Mouse (Mus musculus) megakaryocyte, embryonic 14.5 days (primary cell): ENCODE data around the gene Celsr2. TPM values are rescaled to one million over a fixed set of nuclear protein-coding genes. Genes with fewer than 3 reads are reported as not detected.
A peak's percentile ranks its signal among the peaks of the same experiment; 100 is the strongest.

ENCODE experiments used
- H3K27me3 ChIP-seq: replicated peaks from 2 replicates; pipeline ENCODE3; 2012; ENCODE audit warnings: inconsistent platforms
- H3K36me3 ChIP-seq: replicated peaks from 2 replicates; pipeline ENCODE3; 2012; ENCODE audit warnings: low read length, inconsistent platforms, mixed read lengths
- H3K4me1 ChIP-seq: 2 replicates; pipeline ENCODE4 v1.6.1; 2012; ENCODE audit warnings: inconsistent platforms
- H3K4me3 ChIP-seq: replicated peaks from 2 replicates; pipeline ENCODE3; 2012; ENCODE audit warnings: moderate library complexity, mild to moderate bottlenecking, inconsistent platforms
- H3K9me3 ChIP-seq: 2 replicates; pipeline ENCODE4 v1.6.1; 2012; ENCODE audit warnings: inconsistent platforms
- FLI1 ChIP-seq: IDR thresholded peaks from 2 replicates; pipeline ENCODE4 v1.6.1; 2012; ENCODE audit warnings: low read length, inconsistent platforms, mixed read lengths
- GATA1 ChIP-seq: IDR thresholded peaks from 3 replicates; pipeline ENCODE4 v1.6.1; 2012; ENCODE audit warnings: mixed read lengths, low read length, inconsistent platforms, borderline replicate concordance
- polyA plus RNA-seq: library from polyadenylated mRNA; stranded (reverse); fragments of >175 nt; gene quantifications from 2 replicates; pipeline ENCODE4 v1.2.3, GENCODE M21; 2012; ENCODE audit warnings: low replicate concordance; ENCODE audit not compliant: insufficient read depth

The Celsr2 gene
- polyA plus RNA-seq, 1 experiment, result 7.8 TPM

GRCm38 (mm10) chr3:108383485-108384354, 31.6 kb downstream of the Celsr2 start, which contains the start of gene Psrc1:
TSS of gene Psrc1 (plus strand) at chr3:108383839.
- Histone ChIP-seq H3K4me3 (peak within 1 kb of the TSS; percentile 98), H3K9me3 (no peaks in the 10 kb centered on the region), H3K4me1 (peaks cover 84% of the 10 kb centered on the region), H3K36me3 (peaks cover 43% of the 10 kb centered on the region), H3K27me3 (no peaks in the 10 kb centered on the region)
- TF ChIP-seq FLI1 (no peak), GATA1 (no peak)

- Histone ChIP-seq H3K4me1 (peaks cover 83% of the 10 kb centered on the region), H3K4me3 (peak overlapping the region; percentile 98), H3K36me3 (peaks cover 29% of the 10 kb centered on the region), H3K27me3 (no peaks in the 10 kb centered on the region), H3K9me3 (no peaks in the 10 kb centered on the region)
- TF ChIP-seq FLI1 (no peak), GATA1 (no peak)
These were observed 33.1 kb downstream of the Celsr2 start for GRCm38 (mm10) chr3:108381945-108382875.

GRCm38 (mm10) chr3:108380695-108381094, 34.7 kb downstream of the Celsr2 start:
- no peak for TF ChIP-seq GATA1
- no peak for TF ChIP-seq FLI1
- H3K4me1 ChIP-seq, result peaks cover 70% of the 10 kb centered on the region
- H3K9me3 ChIP-seq, result no peaks in the 10 kb centered on the region
- H3K4me3 ChIP-seq, result no peak overlapping the region
- H3K27me3 ChIP-seq, result no peaks in the 10 kb centered on the region
- H3K36me3 ChIP-seq, result peaks cover 14% of the 10 kb centered on the region

- H3K4me3 ChIP-seq, result no peak overlapping the region
- H3K27me3 ChIP-seq, result peaks cover 6% of the 10 kb centered on the region
- no peak for TF ChIP-seq GATA1
- no peak for TF ChIP-seq FLI1
- H3K36me3 ChIP-seq, result no peaks in the 10 kb centered on the region
- peaks cover 58% of the 10 kb centered on the region for H3K4me1 ChIP-seq
- no peaks in the 10 kb centered on the region for H3K9me3 ChIP-seq
These were observed 36.3 kb downstream of the Celsr2 start for GRCm38 (mm10) chr3:108378875-108379663.

- no peak for TF ChIP-seq FLI1
- no peak for TF ChIP-seq GATA1
- no peaks in the 10 kb centered on the region for H3K36me3 ChIP-seq
- H3K4me3 ChIP-seq, result no peak overlapping the region
- peaks cover 55% of the 10 kb centered on the region for H3K4me1 ChIP-seq
- no peaks in the 10 kb centered on the region for H3K9me3 ChIP-seq
- H3K27me3 ChIP-seq, result peaks cover 21% of the 10 kb centered on the region
These were observed 42.7 kb downstream of the Celsr2 start for GRCm38 (mm10) chr3:108372691-108373090.

GRCm38 (mm10) chr3:108372274-108372673, 43.1 kb downstream of the Celsr2 start:
- H3K4me1 ChIP-seq, result peaks cover 55% of the 10 kb centered on the region
- no peak for TF ChIP-seq GATA1
- no peak for TF ChIP-seq FLI1
- no peaks in the 10 kb centered on the region for H3K9me3 ChIP-seq
- no peak overlapping the region for H3K4me3 ChIP-seq
- peaks cover 24% of the 10 kb centered on the region for H3K27me3 ChIP-seq
- no peaks in the 10 kb centered on the region for H3K36me3 ChIP-seq

- H3K36me3 ChIP-seq, result no peaks in the 10 kb centered on the region
- TF ChIP-seq FLI1 (no peak), GATA1 (no peak)
- peaks cover 66% of the 10 kb centered on the region for H3K4me1 ChIP-seq
- H3K27me3 ChIP-seq, result peaks cover 28% of the 10 kb centered on the region
- H3K4me3 ChIP-seq, result no peak overlapping the region
- H3K9me3 ChIP-seq, result no peaks in the 10 kb centered on the region
These were observed 46.6 kb downstream of the Celsr2 start for GRCm38 (mm10) chr3:108368721-108369120.

- Histone ChIP-seq H3K27me3 (peaks cover 28% of the 10 kb centered on the region), H3K36me3 (no peaks in the 10 kb centered on the region), H3K4me1 (peaks cover 64% of the 10 kb centered on the region), H3K4me3 (no peak overlapping the region), H3K9me3 (no peaks in the 10 kb centered on the region)
- TF ChIP-seq FLI1 (no peak), GATA1 (no peak)
These were observed 47.5 kb downstream of the Celsr2 start for GRCm38 (mm10) chr3:108367828-108368227.

- no peaks in the 10 kb centered on the region for H3K36me3 ChIP-seq
- H3K9me3 ChIP-seq, result no peaks in the 10 kb centered on the region
- peaks cover 26% of the 10 kb centered on the region for H3K27me3 ChIP-seq
- TF ChIP-seq FLI1 (no peak), GATA1 (no peak)
- no peak overlapping the region for H3K4me3 ChIP-seq
- peaks cover 61% of the 10 kb centered on the region for H3K4me1 ChIP-seq
These were observed 48.2 kb downstream of the Celsr2 start for GRCm38 (mm10) chr3:108367173-108367572.
